Mouse (Mus musculus): ENCODE data around the gene Camp. TPM values are rescaled to one million over a fixed set of nuclear protein-coding genes. Genes with fewer than 3 reads are reported as not detected.

Camp gene
- polyA plus RNA-seq, 1 experiment from 2014 or later: 1.1 TPM

DNA sequence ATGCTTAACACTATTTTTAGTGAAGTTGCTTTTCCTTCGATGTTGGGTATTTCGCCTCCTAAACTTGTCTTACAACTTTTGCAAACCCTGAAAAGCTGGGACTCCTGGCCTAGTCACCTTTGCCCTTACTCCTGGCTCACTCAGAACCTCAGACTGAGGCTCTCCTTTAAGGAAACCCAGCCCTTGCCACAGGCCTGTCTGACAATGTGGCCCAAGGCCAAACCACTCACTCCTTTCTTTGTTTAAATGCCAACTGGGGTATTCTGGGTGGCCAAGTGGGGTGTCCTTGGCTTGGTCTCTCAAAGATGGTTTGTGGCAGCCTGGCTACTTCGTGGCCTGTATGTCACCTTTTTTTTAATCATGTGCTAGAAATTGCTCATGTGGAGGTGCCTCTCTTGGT is 27.3 kb upstream of the Camp start:
- Histone ChIP-seq H3K9me3 (replicated peaks) (no peaks in the 10 kb centered on the region), H3K4me2 (peak overlapping the region; percentile 91), H3K27me3 (replicated peaks) (no peaks in the 10 kb centered on the region), H3K27ac (ENCODE audit: poor library complexity, severe bottlenecking) (peak overlapping the region; percentile 82; the same call in 1 of the 2 replicates), H3K36me3 (peaks cover 43% of the 10 kb centered on the region), H3K4me3 (peak overlapping the region; percentile 98), H3K9ac (peak overlapping the region; percentile 97), H3K4me1 (replicated peaks) (peaks cover 12% of the 10 kb centered on the region)
- no peak for ATAC-seq (ENCODE audit: insufficient number of reproducible peaks, low FRiP score)
- WGBS: 8% methylated on average over 3 of the region's 3 CpGs

DNA sequence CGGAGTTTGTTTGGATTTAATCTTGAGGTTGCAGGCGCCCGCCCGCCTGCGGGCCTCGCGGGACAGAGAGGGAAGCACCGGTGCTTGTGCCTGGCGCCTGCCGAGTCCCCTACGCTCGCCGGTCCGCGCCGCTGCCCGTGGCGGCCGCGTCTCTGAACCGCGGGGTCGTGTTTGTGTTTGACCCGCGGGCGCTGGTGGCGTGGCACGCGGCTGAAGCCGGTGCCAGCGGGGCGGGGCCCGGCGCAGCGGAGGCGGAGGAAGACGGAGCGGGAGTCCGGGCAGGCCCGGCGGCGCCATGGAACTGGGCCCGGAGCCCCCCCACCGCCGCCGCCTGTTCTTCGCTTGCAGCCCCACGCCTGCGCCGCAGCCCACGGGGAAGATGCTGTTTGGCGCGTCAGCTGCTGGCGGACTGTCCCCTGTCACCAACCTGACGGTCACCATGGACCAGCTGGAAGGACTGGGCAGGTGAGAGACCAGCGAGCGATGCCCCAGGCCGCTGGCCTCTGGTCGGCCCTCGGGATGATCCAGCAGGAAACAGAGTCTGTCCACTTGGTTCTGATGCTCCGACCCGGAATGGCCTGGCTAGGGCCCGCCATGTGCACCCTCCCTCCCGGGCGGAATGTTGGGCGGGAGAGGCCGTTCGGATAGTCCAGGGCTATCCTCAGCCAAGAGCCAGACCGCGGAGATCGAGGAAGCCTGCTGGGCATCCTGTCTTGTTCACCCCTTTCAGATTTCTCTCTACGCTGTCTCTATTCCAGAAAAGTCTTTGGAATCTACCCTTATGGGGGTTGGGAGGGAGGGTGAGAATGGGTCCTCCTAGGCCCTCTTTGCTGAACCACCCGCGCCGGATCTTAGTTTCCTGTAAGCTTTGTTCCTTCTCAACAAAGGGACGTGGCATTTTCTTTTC is 26.5 kb upstream of the Camp start:
- peaks cover 12% of the 10 kb centered on the region for H3K4me1 ChIP-seq (replicated peaks)
- ATAC-seq (ENCODE audit: insufficient number of reproducible peaks, low FRiP score): peak; percentile 83
- no peaks in the 10 kb centered on the region for H3K9me3 ChIP-seq (replicated peaks)
- peak overlapping the region; percentile 91 for H3K4me2 ChIP-seq
- peak overlapping the region; percentile 97 for H3K9ac ChIP-seq
- H3K27ac ChIP-seq (ENCODE audit: poor library complexity, severe bottlenecking): peak overlapping the region; percentile 82
- peak overlapping the region; percentile 98 for H3K4me3 ChIP-seq
- H3K27me3 ChIP-seq (replicated peaks): no peaks in the 10 kb centered on the region
- peaks cover 35% of the 10 kb centered on the region for H3K36me3 ChIP-seq
- WGBS: under 1% methylated on average over 76 of the region's 76 CpGs

DNA sequence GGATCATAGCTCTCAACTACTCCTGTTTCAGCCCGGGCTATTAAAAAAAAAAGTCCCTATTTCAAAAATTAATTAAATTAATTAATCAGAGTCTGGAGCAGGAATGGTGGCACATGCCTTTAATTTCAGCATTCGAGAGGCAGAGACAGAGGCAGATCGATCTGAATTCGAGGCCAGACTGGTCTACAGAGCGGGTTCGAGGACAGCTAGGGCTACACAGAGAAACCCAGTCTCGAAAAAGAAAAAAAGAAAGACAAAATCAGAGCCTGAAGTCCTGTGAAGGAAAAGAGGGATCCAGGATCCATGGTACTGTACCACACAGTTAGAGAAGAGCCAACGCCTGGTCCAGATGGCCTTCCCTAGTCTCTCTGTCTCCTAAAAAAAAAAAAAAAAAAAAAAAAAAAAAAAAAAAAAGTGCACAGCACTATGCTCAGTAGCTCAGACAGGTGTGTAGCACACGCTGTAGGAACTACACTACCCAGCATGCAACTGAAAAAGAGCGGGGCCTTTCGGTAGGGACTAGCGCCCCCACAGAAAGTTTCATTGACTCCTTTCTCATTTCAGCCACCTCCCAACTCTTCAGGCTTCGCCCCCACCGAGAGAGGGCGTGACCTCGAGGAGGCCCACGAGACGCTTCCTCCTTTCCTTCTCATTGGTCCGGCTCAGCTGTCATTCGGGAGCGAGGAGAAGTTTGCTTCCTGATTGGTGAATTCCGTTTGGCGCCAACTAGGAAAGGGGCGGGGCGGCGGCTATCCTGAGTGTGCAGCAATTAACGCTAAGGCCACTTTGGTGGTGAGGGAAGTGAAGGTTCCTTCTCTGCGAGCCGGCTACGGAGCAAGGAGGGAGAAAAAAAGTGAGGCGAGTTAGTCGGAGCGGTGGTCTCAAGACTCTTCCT is 25.6 kb upstream of the Camp start, which contains the start of gene Cdc25a:
Gene Cdc25a (plus strand): TSS at position 783 of the 895 bp plus-strand sequence.
- H3K27me3 ChIP-seq (replicated peaks): no peaks in the 10 kb centered on the region
- ATAC-seq (ENCODE audit: insufficient number of reproducible peaks, low FRiP score): peak; percentile 92
- peak within 1 kb of the TSS; percentile 91 for H3K4me2 ChIP-seq
- H3K27ac ChIP-seq (ENCODE audit: poor library complexity, severe bottlenecking): peak within 1 kb of the TSS; percentile 82
- peaks cover 16% of the 10 kb centered on the region for H3K4me1 ChIP-seq (replicated peaks)
- 5% methylated on average over 33 of the region's 33 CpGs for WGBS
- H3K9ac ChIP-seq: peak within 1 kb of the TSS; percentile 97
- H3K36me3 ChIP-seq: peaks cover 26% of the 10 kb centered on the region
- peak within 1 kb of the TSS; percentile 98 for H3K4me3 ChIP-seq
- H3K9me3 ChIP-seq (replicated peaks): no peaks in the 10 kb centered on the region

DNA sequence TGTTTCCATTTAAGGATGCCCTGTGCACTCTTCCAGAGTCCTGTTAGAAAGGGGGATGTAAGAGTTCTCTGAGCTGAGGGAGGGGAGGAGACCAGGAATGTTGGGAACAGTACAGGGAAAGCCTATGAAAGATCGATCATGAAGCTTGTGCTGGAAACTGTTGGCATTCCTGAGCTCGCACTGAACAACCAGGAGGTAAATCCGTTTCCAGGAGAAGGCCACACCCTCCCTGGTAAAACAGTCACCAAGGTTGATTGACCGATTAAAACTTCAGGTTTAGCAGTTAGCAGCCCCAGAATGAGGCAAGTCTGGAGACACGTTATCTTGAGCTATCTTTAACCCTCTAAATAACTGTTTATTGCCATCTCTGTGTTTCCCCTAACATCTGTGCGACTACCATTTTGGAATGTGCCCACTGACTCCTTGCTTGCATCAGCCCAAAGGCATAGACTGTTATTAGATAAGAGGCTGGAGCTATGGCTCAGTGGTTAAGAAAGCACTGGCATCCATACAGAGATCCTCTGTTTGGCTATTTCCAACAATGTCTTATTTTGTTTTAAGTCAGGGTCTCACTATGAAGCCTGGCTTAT is 21.7 kb upstream of the Camp start:
- H3K4me3 ChIP-seq: no peak overlapping the region
- H3K9me3 ChIP-seq (replicated peaks): no peaks in the 10 kb centered on the region
- no peak overlapping the region for H3K27ac ChIP-seq (ENCODE audit: poor library complexity, severe bottlenecking)
- H3K27me3 ChIP-seq (replicated peaks): no peaks in the 10 kb centered on the region
- H3K4me2 ChIP-seq: no peak overlapping the region
- H3K9ac ChIP-seq: no peak overlapping the region
- no peak for ATAC-seq (ENCODE audit: insufficient number of reproducible peaks, low FRiP score)
- H3K36me3 ChIP-seq: no peaks in the 10 kb centered on the region
- 39% methylated on average over 6 of the region's 6 CpGs for WGBS
- peaks cover 4% of the 10 kb centered on the region for H3K4me1 ChIP-seq (replicated peaks)

DNA sequence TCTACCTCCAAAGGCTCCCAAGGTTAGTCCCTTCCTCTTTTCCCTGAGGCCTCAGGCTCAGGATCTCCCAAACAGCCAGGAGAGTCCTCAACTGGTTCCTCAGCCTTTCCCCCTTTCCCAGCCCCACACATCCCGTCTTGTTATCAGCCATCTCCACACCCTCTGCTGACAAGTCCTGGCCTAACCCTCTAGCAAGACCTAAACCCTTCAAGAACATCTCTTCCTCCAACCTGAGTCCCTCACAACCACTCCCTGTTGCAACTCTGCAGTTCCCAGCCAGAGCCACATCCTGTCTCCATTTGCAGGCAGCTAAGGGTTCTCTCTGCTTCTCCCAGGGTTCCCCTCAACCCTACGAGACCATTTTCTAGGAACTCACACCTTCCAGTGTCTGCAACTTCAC is 16.8 kb upstream of the Camp start:
- Histone ChIP-seq H3K9ac (no peak overlapping the region), H3K27ac (ENCODE audit: poor library complexity, severe bottlenecking) (no peak overlapping the region), H3K27me3 (replicated peaks) (no peaks in the 10 kb centered on the region), H3K4me2 (no peak overlapping the region), H3K4me3 (no peak overlapping the region), H3K9me3 (replicated peaks) (no peaks in the 10 kb centered on the region), H3K4me1 (replicated peaks) (peaks cover 12% of the 10 kb centered on the region; the same call in 1 of the 2 replicates), H3K36me3 (no peaks in the 10 kb centered on the region)
- WGBS: 32% methylated on average over 2 of the region's 2 CpGs
- no peak for ATAC-seq (ENCODE audit: insufficient number of reproducible peaks, low FRiP score)

DNA sequence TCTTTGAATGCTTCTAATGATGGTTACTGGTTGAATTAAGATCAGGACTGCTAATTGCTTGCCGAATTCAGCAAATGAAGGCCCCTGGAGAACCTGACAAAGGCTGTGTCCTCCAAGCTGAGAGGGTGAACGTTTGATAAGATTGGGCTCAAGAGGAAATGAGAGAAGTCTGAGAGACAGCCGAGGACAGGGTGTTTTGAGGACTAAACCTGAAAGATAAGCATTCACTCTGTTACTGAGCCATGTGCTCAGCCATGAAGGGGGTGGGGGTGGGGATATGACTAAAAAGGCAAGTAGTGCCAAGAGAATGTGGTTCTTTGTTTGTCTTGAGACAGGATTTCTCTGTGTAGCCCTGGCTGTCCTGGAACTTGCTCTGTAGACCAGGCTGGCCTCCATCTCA is 13.7 kb upstream of the Camp start:
- WGBS: 10% methylated on average over 3 of the region's 3 CpGs
- H3K4me2 ChIP-seq: peak overlapping the region; percentile 57
- 0 out of 2 replicates have a peak, but pooled peaks cover 8% of the 10 kb centered on the region for H3K4me1 ChIP-seq (replicated peaks)
- no peak for ATAC-seq (ENCODE audit: insufficient number of reproducible peaks, low FRiP score)
- no peak overlapping the region for H3K9ac ChIP-seq
- no peaks in the 10 kb centered on the region for H3K36me3 ChIP-seq
- no peak overlapping the region for H3K4me3 ChIP-seq
- H3K27ac ChIP-seq (ENCODE audit: poor library complexity, severe bottlenecking): no peak overlapping the region
- H3K27me3 ChIP-seq (replicated peaks): no peaks in the 10 kb centered on the region
- H3K9me3 ChIP-seq (replicated peaks): no peaks in the 10 kb centered on the region

DNA sequence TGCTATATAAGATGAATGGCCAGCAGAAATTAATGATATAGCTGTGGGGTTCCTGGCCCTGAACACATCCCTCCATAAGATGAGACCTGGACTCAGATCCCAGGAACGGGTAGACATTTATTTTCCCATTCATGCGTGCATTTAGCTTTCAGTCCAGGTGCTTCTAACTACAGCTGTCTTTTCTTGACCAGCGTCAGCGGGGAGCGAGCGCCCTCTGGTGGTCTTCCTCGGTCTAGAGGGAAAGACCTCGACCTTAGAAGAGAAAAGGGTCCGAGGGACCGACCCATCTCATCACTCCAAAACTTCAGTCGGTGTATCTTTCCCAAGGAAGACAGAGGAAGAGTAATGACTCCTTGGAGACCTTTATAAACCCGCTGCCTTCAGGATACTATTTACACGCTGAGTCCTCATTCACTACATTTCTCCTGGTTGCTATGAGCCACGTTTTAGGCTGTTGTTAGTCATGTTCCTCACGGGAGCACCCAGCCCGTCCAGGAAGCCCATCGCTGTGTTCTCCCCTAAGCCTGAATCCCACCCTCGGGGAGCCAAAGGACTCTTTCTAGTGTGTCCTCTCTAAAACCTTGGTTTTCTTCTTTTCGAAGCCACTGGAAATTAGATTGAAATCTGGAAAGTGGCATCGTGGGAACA is 13.1 kb upstream of the Camp start:
- H3K27me3 ChIP-seq (replicated peaks): no peaks in the 10 kb centered on the region
- no peaks in the 10 kb centered on the region for H3K9me3 ChIP-seq (replicated peaks)
- WGBS: 14% methylated on average over 20 of the region's 20 CpGs
- no peak; the same call in 1 of the 2 replicates for ATAC-seq (ENCODE audit: insufficient number of reproducible peaks, low FRiP score)
- H3K4me1 ChIP-seq (replicated peaks): 0 out of 2 replicates have a peak, but pooled peaks cover 8% of the 10 kb centered on the region
- 0 out of 2 replicates have a peak overlapping the region, but pooled peaks have one; percentile 15 for H3K9ac ChIP-seq
- peak overlapping the region; percentile 19; the same call in 1 of the 2 replicates for H3K4me3 ChIP-seq
- H3K4me2 ChIP-seq: peak overlapping the region; percentile 57
- no peaks in the 10 kb centered on the region for H3K36me3 ChIP-seq
- no peak overlapping the region for H3K27ac ChIP-seq (ENCODE audit: poor library complexity, severe bottlenecking)

DNA sequence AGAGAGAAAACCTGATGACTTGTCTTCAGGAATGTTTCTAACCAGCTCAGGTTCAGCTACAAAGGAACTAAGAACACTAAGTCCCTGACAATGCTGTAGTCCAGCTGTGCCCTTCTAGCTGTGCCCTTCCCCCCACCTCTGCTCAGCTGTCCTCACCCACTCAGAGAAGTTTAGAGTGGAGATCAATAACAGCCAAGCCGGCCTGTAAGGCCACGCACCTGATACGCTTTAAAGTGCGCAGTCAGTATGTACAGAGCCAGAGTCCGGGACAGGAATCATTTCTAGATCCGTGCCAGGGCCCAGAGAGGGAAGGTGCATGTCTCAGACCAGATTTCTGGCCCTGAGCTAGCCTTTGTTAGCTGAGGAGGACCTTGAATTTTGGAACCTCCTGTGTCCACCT is 6.5 kb upstream of the Camp start:
- Histone ChIP-seq H3K4me1 (replicated peaks) (no peaks in the 10 kb centered on the region), H3K36me3 (no peaks in the 10 kb centered on the region), H3K9me3 (replicated peaks) (no peaks in the 10 kb centered on the region), H3K4me2 (no peak overlapping the region), H3K27ac (ENCODE audit: poor library complexity, severe bottlenecking) (no peak overlapping the region), H3K4me3 (no peak overlapping the region), H3K27me3 (replicated peaks) (no peaks in the 10 kb centered on the region), H3K9ac (no peak overlapping the region)
- ATAC-seq (ENCODE audit: insufficient number of reproducible peaks, low FRiP score): no peak
- WGBS: 68% methylated on average over 6 of the region's 6 CpGs

DNA sequence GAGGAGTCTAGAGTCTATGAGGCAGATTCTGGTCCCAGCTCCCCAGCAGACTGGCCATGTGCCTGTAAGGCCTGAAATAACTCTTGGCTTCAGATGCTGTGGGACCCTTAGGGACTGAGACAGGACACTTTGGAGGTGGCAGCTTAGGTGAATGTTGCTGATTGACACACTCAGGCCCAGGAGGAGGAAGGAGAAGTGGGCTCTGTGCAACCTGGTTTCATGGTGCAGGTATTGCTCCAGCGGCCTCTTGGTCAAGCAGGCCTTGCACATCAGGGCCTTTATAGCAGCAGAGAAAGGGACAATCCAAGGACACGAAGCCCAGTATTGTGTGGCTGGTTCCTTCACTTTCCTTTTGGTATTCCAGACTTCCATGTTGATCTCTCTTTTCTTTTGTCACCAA is 4.9 kb upstream of the Camp start:
- Histone ChIP-seq H3K27ac (ENCODE audit: poor library complexity, severe bottlenecking) (no peak overlapping the region), H3K4me1 (replicated peaks) (peaks cover 2% of the 10 kb centered on the region; the same call in 1 of the 2 replicates), H3K4me2 (no peak overlapping the region), H3K36me3 (no peaks in the 10 kb centered on the region), H3K27me3 (replicated peaks) (no peaks in the 10 kb centered on the region), H3K9ac (no peak overlapping the region), H3K9me3 (replicated peaks) (no peaks in the 10 kb centered on the region), H3K4me3 (no peak overlapping the region)
- no peak for ATAC-seq (ENCODE audit: insufficient number of reproducible peaks, low FRiP score)
- WGBS: 82% methylated on average over 2 of the region's 2 CpGs

DNA sequence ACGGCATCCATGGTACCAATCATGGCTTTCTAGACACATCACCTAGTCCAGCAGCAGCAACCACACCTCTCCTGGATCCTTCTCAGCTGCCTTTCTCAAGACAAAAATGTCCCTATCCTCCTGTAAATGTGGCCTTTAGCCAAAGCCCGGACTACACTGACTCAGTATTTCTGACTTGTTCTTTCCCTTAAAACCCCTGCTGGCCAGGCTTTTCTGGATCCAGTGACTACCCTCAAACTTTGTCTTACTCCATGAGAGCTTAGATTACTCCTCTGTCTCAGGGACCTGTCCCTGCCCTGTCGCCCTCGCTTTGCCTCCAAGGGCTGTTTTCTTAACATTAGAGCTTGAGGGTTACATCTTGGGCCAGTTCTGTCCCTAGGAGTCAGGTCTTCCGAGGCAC is 682 bp upstream of the Camp start:
- H3K27me3 ChIP-seq (replicated peaks): no peaks in the 10 kb centered on the region

More for the DNA sequence above, 682 bp upstream of the Camp start:
- Histone ChIP-seq H3K9ac (no peak overlapping the region), H3K36me3 (peaks cover 6% of the 10 kb centered on the region), H3K4me2 (no peak overlapping the region), H3K27ac (ENCODE audit: poor library complexity, severe bottlenecking) (no peak overlapping the region), H3K9me3 (replicated peaks) (no peaks in the 10 kb centered on the region), H3K4me3 (no peak overlapping the region), H3K4me1 (replicated peaks) (peaks cover 4% of the 10 kb centered on the region; the same call in 1 of the 2 replicates)
- ATAC-seq (ENCODE audit: insufficient number of reproducible peaks, low FRiP score): no peak
- WGBS: 82% methylated on average over 5 of the region's 5 CpGs

Measured in heart, embryonic 12.5 days (tissue).